24 mouse cellular contexts compared by ENCODE assay signal in genomic region chr8:31369636-31370035, GRCm38 (mm10).
DNase-seq lines count a peak whose midpoint lies in the region; ATAC-seq and TF ChIP-seq lines count a peak whose summit lies in the region.
"Had no signal": no experiment of that assay in that cellular context is flagged by ENCODE, and none has a peak within 500 bp of the region (broad histone marks: within the 10 kb centered on the region; RNA-seq: fewer than 3 reads in every experiment).

No protein-coding gene starts in this region.

- no peak overlapping the region for H3K27ac ChIP-seq in midbrain, embryonic 12.5 days (replicated peaks)
- no peak overlapping the region for H3K27ac ChIP-seq in midbrain, postnatal 0 days (ENCODE audit: low read depth, low read length)
- no peak overlapping the region for H3K27ac ChIP-seq in neural tube, embryonic 11.5 days (ENCODE audit: low read depth, low read length)
- H3K27ac ChIP-seq: forebrain, embryonic 10.5 days; forebrain, embryonic 13.5 days; gastrocnemius, adult 2 months; heart, embryonic 15.5 days; hindbrain, embryonic 10.5 days; hindbrain, embryonic 15.5 days had no signal

- ATAC-seq in midbrain, embryonic 12.5 days (ENCODE audit: low FRiP score, low read depth): peak; percentile 48; the same call in 1 of the 2 replicates
- no peak for ATAC-seq in midbrain, postnatal 0 days (ENCODE audit: low FRiP score)
- ATAC-seq in neural tube, embryonic 11.5 days (ENCODE audit: insufficient read depth, low FRiP score, low TSS enrichment): 0 out of 2 replicates have a peak, but pooled peaks have one; percentile 37
- ATAC-seq: Patski had no signal

- H3K36me3 ChIP-seq in midbrain, embryonic 12.5 days: no peaks in the 10 kb centered on the region
- no peaks in the 10 kb centered on the region for H3K36me3 ChIP-seq in midbrain, postnatal 0 days (ENCODE audit: insufficient read depth, low read length)
- H3K36me3 ChIP-seq in neural tube, embryonic 11.5 days (ENCODE audit: control insufficient read depth, insufficient read depth, low read length): no peaks in the 10 kb centered on the region
- H3K36me3 ChIP-seq: forebrain, embryonic 10.5 days; heart, embryonic 12.5 days; heart, embryonic 15.5 days; hindbrain, embryonic 10.5 days; hindbrain, embryonic 15.5 days had no signal

- DNase-seq in embryo, embryonic 10.5 days (ENCODE audit: low spot score): peak; percentile 8
- no peak for DNase-seq in embryo, embryonic 10 days (ENCODE audit: low spot score)
- no peak for DNase-seq in midbrain, postnatal 0 days (ENCODE audit: low spot score)
- DNase-seq in neural tube, embryonic 11.5 days (ENCODE audit: low spot score): no peak
- DNase-seq in neural tube, embryonic 10.5 days (ENCODE audit: extremely low spot score, low spot score): no peak
- DNase-seq: adrenal gland, postnatal 10 days; adrenal gland, postnatal 36 days; cerebellum, adult 11 months; cerebellum, adult 2 months; cerebellum, adult 9-11 months; cerebellum, postnatal 25 days; gastrocnemius, adult 2 months; gastrocnemius, postnatal 14 days; heart, adult 11 months; heart, postnatal 10 days; heart, postnatal 36 days had no signal

- TF ChIP-seq CTCF in midbrain, postnatal 0 days (IDR thresholded peaks at IDR 0.05): no peak

- no peak overlapping the region for H3K4me2 ChIP-seq in midbrain, embryonic 12.5 days (replicated peaks)
- no peak overlapping the region for H3K4me2 ChIP-seq in midbrain, postnatal 0 days (ENCODE audit: low read depth, low read length, poor library complexity, severe bottlenecking)
- no peak overlapping the region for H3K4me2 ChIP-seq in neural tube, embryonic 11.5 days (ENCODE audit: low read depth)
- H3K4me2 ChIP-seq: forebrain, embryonic 13.5 days; heart, embryonic 12.5 days; heart, embryonic 15.5 days; hindbrain, embryonic 15.5 days had no signal

- no peak overlapping the region for H3K9ac ChIP-seq in midbrain, embryonic 12.5 days (replicated peaks)
- H3K9ac ChIP-seq in midbrain, postnatal 0 days (replicated peaks; ENCODE audit: low read length, poor library complexity, severe bottlenecking): no peak overlapping the region
- H3K9ac ChIP-seq in neural tube, embryonic 11.5 days (ENCODE audit: low read length): no peak overlapping the region
- H3K9ac ChIP-seq: forebrain, embryonic 13.5 days; heart, embryonic 12.5 days; heart, embryonic 15.5 days; hindbrain, embryonic 15.5 days had no signal

- 23% methylated on average over 5 of the region's 5 CpGs for WGBS in midbrain, embryonic 12.5 days
- 22% methylated on average over 5 of the region's 5 CpGs for WGBS in midbrain, postnatal 0 days
- 55% methylated on average over 5 of the region's 5 CpGs for WGBS in neural tube, embryonic 11.5 days

- H3K9me3 ChIP-seq in midbrain, embryonic 12.5 days: no peaks in the 10 kb centered on the region
- H3K9me3 ChIP-seq in midbrain, postnatal 0 days (ENCODE audit: low read length): no peaks in the 10 kb centered on the region
- H3K9me3 ChIP-seq in neural tube, embryonic 11.5 days (ENCODE audit: control insufficient read depth, low read length): no peaks in the 10 kb centered on the region
- H3K9me3 ChIP-seq: forebrain, embryonic 10.5 days; forebrain, embryonic 13.5 days; heart, embryonic 12.5 days; heart, embryonic 15.5 days; hindbrain, embryonic 10.5 days; hindbrain, embryonic 15.5 days had no signal

- no peak overlapping the region for H3K4me3 ChIP-seq in midbrain, embryonic 12.5 days
- no peak overlapping the region for H3K4me3 ChIP-seq in midbrain, postnatal 0 days (ENCODE audit: low read depth, low read length)
- no peak overlapping the region for H3K4me3 ChIP-seq in neural tube, embryonic 11.5 days (ENCODE audit: low read depth, low read length)
- H3K4me3 ChIP-seq: forebrain, embryonic 10.5 days; forebrain, embryonic 13.5 days; gastrocnemius, adult 2 months; heart, embryonic 12.5 days; heart, embryonic 15.5 days; hindbrain, embryonic 10.5 days; hindbrain, embryonic 15.5 days had no signal

- 0 out of 2 replicates have a peak, but pooled peaks cover 8% of the 10 kb centered on the region for H3K27me3 ChIP-seq in midbrain, embryonic 12.5 days
- H3K27me3 ChIP-seq in midbrain, postnatal 0 days (ENCODE audit: insufficient read depth, low read length): 0 out of 2 replicates have a peak, but pooled peaks cover 4% of the 10 kb centered on the region
- no peaks in the 10 kb centered on the region for H3K27me3 ChIP-seq in neural tube, embryonic 11.5 days (ENCODE audit: control insufficient read depth, insufficient read depth, low read length)
- H3K27me3 ChIP-seq: forebrain, embryonic 13.5 days; heart, embryonic 12.5 days; heart, embryonic 15.5 days; hindbrain, embryonic 15.5 days; Patski had no signal

- 0 out of 2 replicates have a peak, but pooled peaks cover 4% of the 10 kb centered on the region for H3K4me1 ChIP-seq in midbrain, embryonic 12.5 days
- H3K4me1 ChIP-seq in midbrain, postnatal 0 days (ENCODE audit: insufficient read depth, low read length): no peaks in the 10 kb centered on the region
- no peaks in the 10 kb centered on the region for H3K4me1 ChIP-seq in neural tube, embryonic 11.5 days (ENCODE audit: control insufficient read depth, insufficient read depth, low read length)
- H3K4me1 ChIP-seq: heart, embryonic 15.5 days had no signal
